Mouse (Mus musculus): ENCODE data around the gene Slc39a7.

DNA sequence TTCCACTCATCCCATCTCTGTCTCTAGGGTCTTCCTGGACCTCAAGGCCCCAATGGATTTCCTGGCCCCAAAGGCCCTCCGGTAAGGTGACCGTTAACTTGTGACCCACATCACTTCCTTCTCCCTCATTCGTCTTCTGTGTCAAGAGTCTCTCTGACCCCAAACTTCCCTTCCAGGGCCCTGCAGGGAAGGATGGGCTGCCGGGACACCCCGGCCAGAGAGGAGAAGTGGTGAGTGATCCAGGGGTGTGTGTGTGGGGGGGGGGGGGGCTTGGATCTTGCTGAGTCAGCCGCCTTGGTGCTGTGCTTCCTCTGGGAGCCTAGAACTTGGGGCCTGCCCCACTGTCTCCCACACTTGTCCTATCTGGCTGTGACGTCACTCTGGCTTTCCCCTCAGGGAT, 25.7 kb upstream of the Slc39a7 start:
- TF ChIP-seq CTCF (IDR thresholded peaks at IDR 0.05; ENCODE audit: control insufficient read depth, insufficient read depth, insufficient replicate concordance, low read depth, low read length) (no peak), POLR2A (IDR thresholded peaks at IDR 0.05; ENCODE audit: control insufficient read depth, low read depth, low read length) (no peak)

All from testis, adult 2 months (tissue).